Mouse (Mus musculus) urinary bladder, postnatal 14 days (tissue): ENCODE results near the gene Prkag3.
A peak's percentile ranks its signal among the peaks of the same experiment; 100 is the strongest.

Experiments used
- DNase-seq: peaks from one replicate; pipeline ENCODE4 v3.0.0; 2021; ENCODE audit warnings: low spot score

The Prkag3 gene

DNA sequence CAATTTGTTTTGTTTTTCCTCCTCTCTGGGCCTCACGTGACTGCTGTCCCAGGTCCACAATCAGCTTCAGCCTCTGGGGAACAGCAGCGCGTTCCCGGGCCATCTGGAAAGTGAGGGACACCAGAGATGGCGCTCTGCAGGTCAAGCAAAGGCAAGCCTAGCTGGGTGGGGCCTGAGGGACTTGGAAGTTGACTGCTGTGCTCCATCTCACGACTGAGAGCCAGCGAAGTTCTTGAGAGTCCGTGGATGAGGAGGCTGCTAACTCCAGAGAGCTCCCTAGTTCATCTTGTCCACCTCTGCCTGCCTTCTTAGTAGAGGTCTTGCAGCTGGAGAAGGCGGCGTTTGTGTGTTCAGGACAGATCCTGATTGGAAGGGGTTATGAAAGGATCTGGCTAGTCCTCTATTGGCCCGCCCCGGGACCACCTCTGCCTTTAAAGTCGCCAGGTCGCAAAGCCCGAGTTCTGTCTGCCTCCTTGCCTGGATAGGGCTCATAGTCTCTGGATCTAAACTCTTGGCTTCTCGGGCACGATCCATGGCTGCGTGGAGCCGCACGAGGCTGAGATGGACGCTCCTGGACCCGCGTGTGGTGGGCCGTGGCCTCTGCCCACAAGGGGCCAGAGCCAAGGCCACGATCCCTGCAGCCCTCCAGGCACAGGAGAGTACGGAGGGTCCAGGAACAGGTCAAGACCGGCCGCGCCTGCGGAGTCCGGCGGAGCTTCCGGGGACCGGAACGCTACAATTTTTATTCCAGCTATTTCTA lies 35.7 kb downstream of the Prkag3 start, which contains the start of gene Cyp27a1:
Gene Cyp27a1 (plus strand): TSS at position 476 of the 760 bp plus-strand sequence.
- DNase-seq: peak; percentile 72

DNA sequence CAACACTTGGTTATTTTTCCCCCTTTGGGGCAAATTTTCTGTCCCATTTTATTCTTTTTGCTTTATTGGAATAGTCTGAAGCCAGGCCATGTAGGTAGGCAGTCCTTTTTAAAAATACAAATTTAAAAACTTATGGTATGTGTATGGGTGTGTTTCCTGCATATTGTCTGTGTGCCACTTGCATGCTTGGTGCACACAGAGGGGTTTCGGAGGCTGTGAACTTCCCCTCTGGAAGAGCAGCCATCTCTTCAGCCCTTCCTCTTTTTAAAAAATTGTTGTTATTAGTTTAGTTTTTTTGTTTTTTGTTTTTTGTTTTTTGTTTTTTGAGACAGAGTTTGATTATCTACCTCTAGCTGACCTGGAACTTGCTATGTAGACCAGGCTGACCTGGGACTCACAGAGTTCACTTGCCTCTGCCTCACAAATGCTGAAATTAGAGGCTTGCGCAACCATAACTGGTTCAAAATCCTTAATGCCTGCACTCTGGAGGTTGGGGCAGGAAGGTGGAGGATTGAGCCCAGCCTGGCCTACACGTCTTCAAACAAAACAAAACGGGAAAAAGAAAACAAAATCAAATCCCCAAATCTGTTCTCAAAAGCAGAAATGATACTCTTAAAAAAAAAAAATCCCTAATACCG lies 36.4 kb downstream of the Prkag3 start:
- DNase-seq: no peak

DNA sequence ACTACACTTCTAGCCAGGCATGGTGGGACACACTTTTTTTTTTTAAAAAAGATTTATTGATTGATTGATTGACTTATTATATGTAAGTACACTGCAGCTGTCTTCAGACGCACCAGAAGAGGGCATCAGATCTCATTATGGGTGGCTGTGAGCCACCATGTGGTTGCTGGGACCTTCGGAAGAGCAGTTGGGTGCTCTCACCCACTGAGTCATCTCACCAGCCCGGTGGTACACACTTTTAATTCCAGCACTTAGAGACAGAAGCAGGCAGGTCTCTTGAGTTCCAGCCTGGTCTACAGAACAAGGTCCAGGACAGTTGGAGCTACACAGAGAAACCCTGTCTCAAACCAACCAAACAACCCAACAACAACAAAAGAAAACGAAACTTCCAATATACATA lies 37.0 kb downstream of the Prkag3 start:
- no peak for DNase-seq

DNA sequence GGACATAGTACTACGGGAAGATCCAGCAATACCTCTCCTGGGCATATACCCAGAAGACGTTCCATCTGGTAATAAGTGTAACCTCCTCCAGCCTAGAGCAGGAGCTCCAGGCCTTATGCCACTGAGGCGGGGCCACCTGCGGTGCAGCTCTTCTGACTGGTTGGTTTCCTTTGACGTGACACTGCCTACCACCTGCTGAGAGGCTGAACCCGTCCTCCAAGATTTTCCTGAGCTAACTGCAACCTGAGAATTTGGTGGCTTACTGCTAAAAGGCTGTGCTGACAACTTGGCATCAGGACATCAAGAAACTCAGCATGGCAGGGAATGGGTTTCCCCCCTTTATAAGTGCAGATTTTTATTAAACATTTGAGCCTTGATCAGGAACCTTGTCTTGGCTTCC lies 39.5 kb downstream of the Prkag3 start:
- no peak for DNase-seq

DNA sequence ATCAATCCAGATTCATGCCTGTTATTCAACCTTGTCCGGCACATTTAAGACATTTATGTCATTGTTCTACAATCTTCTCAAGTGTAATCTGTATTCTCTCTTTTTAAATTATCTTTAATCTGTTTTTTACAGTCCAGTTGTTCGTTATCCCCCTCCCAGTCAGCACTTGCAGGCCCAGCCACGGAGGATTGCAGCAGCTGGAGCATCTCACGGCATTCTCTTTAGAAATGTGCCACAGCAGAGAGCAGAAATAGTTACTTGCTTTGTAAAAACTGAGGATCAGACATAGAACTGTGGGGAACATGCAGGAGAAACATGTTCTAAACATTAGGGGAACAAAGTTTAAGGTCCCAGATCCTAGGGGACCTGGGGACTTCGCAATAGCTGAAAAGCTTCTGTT lies 44.0 kb downstream of the Prkag3 start:
- peak; percentile 14 for DNase-seq

DNA sequence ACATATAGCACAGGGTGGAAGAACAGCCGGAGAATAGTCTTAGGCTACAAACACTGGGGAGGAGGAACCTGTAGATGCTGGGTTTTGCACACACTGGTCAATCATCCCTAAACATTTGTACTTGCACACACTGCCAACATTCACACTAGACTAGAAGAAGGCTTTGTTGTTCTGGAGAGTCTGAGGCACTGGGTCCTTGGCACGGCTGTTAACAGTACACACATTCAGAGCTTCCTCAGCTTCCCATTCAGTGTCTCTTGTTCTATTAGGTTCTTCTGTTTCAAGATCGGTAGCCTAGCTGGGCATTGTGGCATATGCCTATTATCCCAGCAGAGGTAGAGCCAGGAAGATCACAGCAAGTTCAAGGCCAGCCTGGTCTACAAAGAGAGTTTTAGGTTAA lies 44.9 kb downstream of the Prkag3 start:
- DNase-seq: no peak

DNA sequence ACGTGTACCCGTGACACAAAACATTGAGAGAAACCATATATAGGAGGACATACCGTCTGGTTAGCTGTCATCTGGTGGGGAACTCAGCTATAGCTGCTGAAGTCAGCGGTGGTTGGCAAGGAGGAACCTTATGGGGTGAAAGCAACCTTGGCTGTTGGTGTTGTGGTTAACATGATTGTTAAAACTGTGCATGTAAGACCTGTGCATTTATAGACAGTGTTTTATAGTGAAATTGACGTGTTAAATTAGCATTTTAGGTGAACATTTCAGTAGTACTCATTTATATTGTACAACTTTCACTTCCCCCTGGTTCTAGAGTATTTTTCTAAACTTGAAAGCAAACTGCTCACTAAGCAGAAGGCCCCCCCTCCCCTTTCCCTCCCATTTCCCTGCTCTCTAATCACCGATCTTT lies 46.9 kb downstream of the Prkag3 start:
- DNase-seq: no peak

DNA sequence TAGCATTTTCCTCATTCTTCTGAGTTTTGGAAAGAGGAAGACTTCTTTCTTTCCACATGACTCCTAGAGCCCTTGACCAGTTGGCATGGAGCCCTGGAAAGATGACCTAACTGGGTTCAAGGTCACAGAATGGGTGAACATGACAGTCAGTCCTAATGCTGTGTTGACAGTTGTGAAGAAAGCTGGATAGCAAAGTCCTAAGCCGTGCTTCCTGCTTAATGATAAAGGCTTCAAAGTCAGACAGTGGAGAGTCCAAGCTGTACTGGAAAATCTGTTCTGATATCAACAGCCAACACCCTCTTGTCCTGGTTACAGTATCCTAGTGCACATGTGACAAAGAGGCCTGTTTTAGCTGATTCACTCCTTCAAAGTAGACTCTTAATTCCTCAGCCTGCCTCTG lies 50.2 kb downstream of the Prkag3 start:
- no peak for DNase-seq

DNA sequence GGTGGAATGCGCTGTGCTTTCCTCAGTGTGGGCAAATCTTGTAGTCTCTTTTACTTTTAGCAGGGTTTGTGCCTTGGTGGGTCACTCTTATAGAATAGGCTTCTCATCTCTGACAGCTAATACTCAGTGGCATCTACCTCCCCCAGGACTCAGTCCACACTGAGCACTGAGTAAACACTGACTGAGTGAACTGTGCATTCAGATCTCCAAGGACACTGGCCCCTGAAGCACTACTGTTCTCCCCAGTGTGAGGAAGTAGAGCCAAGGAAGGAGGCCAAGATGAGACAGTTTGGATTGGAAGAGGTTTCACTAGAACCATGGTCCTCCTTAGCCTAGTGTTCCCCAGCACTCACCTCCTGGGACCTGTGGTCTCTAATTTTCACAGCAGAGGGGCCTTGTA lies 50.7 kb downstream of the Prkag3 start:
- no peak for DNase-seq

DNA sequence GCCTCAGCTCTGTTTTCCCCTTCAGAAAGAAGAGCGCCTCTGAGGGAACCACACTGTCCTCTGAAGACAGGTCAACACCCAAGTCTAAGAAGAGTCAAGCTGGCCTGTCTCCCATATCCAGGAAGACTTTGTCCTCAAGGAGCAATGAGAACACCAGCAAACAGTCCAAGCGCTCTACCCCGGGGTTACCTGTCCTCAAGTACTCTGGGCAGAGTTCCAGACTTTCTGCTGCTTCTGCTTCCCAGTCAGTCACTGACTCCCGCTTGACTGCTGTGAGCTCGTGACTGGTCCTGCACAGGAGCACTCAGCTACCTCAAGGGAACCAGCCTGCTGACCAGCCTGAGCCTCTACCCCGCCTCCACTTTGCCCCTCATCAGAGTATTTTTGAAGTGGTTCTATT lies 51.6 kb downstream of the Prkag3 start:
- DNase-seq: no peak

DNA sequence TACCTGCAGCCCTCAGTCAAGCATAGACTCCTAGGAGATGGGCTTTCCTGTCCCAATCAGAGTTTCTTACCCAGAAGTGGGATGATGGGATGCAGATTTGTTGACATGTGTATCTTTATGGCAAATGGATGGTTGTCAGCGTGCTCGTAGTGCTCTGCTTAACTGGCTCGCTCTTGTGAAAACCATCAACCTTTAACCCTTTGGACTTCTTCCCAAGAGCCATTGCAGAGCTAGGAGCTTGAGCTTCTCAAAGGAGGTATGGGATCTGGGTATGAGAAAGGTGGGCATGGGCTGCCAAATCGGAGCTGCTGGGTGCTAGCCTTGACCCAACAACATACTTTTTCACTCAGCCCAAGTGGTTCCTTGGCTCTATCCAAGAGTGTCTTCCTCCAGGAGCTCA lies 53.2 kb downstream of the Prkag3 start:
- no peak for DNase-seq

DNA sequence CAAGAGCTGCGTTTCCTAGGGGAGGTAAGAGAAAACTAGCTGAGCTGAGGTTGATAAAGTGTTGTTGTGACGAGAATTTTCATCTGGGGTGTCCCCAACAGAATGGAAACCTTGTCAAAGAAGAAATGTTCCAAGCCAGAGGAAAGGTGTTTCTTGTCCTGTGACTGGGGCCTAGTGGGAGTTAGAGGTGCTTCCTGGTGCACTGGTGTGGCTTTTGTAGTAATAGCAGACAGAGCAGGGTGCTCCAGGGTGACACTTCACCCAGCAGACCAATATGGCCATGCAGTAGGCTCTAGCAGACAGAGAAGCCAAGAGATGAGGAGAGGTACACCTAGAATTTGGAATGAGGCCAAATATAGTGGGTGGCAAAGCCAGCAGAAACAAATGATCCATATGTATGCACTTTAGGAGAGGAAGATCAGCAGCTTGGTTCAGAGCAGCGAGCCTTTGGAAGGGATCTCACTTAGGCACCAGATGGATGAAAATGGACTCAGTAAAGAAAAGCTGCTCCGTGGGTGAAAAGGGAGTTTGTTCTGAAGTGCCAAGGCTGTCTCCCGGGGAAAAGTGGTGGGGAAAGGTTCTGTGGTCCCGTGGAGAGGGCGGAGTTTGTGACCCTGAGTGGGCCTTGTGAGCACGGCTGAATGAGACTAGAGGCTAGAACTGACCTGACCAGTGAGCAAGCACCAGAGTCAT lies 55.0 kb downstream of the Prkag3 start:
- no peak for DNase-seq
